Mouse (Mus musculus) layer of hippocampus, adult 9-10 months (tissue): Measurements from ENCODE around the gene Vmn2r106.

Source experiments
- DNase-seq: peaks from one replicate; pipeline ENCODE4 v3.0.0; 2022; ENCODE audit warnings: low spot score

Vmn2r106 gene

DNA sequence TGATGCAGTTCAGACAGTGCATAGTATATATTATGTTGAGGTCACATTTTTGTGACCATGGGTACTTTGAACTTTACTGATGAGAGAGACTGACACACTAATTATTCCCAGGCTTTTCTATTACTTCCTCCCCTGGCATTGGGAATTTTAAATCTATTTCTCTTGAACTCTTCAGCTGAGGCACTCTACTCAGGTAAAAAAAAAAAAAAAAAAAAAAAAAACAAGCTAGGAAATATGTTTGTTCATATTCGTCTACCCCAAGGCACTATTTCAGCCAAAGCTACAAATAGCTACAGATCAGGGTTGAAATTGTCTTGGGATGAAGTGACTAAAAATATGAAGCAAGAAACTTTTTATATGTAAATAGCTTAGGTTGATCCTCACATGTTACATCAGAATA lies at the start of gene Vmn2r106:
Vmn2r106 (minus strand) TSS at position 101 of the 400 bp plus-strand sequence.
- no peak for DNase-seq

GRCm38 (mm10) chr17:20305790-20306189 lies 20.4 kb upstream of the Vmn2r106 start:
- DNase-seq = no peak

- no peak for DNase-seq
Measured at GRCm38 (mm10) chr17:20286906-20287305, 1.6 kb upstream of the Vmn2r106 start.

DNA sequence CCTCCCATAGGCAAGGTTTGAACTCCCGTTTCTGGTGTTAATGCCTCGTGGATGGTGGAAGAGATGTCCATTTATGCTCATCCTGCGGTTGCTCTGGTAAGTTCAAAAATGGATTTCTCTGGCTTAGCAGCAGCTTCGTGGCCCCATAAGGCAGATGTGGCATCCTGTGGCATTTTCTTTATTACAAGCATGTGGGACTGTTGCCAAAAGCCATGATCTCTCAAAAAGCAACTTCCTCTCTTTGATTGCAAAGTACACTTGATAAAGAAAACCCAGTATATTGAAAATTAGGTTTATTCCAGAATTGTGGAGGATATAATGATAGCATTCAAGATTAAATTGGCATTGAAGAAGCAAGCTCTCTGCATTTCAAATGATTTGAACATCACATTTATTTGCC lies 29.8 kb downstream of the Vmn2r106 start:
- DNase-seq = no peak

- DNase-seq = no peak
Measured at GRCm38 (mm10) chr17:20234952-20235351, 50.4 kb downstream of the Vmn2r106 start, which contains the start of gene Vmn2r105. TSS of gene Vmn2r105 (minus strand) at chr17:20235052.
